Mouse (Mus musculus): ENCODE results near the gene Ift88. TPM values are rescaled to one million over a fixed set of nuclear protein-coding genes. Genes with fewer than 3 reads are reported as not detected.
"Not testable (repeated sequence)": the region's sequence is repeated elsewhere in the genome, so short reads cannot be mapped to it uniquely, and the experiment has no call there.

Gene Ift88
- polyA plus RNA-seq, 1 experiment from 2014 or later: 16.5 TPM

DNA sequence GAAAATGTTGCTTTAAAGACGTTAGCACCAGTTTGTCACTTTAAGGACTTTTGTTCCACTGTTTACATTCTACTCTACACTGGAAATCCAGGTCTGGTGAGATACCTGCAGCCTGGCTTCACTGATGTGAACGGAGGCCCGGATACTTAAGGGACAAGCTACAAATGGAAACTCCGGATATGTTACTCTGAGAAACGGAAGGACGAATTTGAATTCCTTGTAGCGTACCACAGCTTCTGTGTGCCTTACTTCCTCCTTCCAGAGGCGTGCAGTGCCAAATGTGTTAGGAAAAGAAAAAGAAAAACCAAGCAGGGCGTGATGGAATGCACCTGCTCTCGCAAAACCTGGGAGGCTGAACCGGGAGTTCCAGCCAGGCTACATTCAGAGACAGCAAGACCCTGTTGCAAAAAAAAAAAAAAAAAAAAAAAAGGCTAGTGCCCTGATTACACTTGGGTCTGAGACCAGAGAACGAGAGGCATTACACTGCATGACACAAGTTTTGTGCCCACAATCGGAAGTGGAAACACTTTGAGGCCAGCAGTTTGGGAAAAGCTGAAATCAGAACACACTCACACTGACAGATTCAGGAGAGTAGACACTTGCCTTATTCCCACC lies 24.9 kb upstream of the Ift88 start:
- H3K27ac ChIP-seq: no peak overlapping the region
- whole genome bisulfite sequencing: 11% methylated on average over 13 of the region's 13 CpGs
- peaks cover 8% of the 10 kb centered on the region; the same call in 1 of the 2 replicates for H3K27me3 ChIP-seq
- ATAC-seq: peak; percentile 4
- peak overlapping the region; percentile 81 for H3K9ac ChIP-seq
- peaks cover 4% of the 10 kb centered on the region for H3K4me1 ChIP-seq
- H3K4me3 ChIP-seq: peak overlapping the region; percentile 62
- H3K9me3 ChIP-seq (replicated peaks): no peaks in the 10 kb centered on the region
- no peaks in the 10 kb centered on the region for H3K36me3 ChIP-seq (ENCODE audit: poor library complexity, severe bottlenecking)
- peak overlapping the region; percentile 80 for H3K4me2 ChIP-seq

DNA sequence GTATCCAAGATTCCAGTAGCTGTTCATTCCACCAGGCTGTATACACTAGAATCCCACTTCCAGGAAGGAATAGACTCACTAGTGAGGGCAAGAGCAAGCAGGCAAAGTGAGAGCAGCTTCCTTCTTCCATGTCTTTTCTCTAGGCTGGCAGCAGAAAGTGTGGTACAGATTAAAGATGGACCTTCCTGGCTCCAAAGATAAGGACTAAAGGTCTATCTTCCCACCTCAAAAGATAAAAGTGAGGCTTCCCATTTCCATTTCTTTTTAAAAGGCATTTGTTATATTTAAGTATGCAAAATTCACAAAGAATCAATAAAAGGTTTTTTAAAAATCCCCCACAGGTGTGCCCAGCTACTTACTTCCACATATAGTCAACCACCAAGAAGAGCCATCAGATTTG lies 21.0 kb upstream of the Ift88 start:
- Histone ChIP-seq H3K27me3 (0 out of 2 replicates have a peak, but pooled peaks cover 3% of the 10 kb centered on the region), H3K9ac (no peak overlapping the region), H3K9me3 (replicated peaks) (no peaks in the 10 kb centered on the region), H3K4me2 (no peak overlapping the region), H3K36me3 (ENCODE audit: poor library complexity, severe bottlenecking) (no peaks in the 10 kb centered on the region), H3K27ac (no peak overlapping the region), H3K4me3 (no peak overlapping the region), H3K4me1 (peaks cover 12% of the 10 kb centered on the region)
- no peak for ATAC-seq

DNA sequence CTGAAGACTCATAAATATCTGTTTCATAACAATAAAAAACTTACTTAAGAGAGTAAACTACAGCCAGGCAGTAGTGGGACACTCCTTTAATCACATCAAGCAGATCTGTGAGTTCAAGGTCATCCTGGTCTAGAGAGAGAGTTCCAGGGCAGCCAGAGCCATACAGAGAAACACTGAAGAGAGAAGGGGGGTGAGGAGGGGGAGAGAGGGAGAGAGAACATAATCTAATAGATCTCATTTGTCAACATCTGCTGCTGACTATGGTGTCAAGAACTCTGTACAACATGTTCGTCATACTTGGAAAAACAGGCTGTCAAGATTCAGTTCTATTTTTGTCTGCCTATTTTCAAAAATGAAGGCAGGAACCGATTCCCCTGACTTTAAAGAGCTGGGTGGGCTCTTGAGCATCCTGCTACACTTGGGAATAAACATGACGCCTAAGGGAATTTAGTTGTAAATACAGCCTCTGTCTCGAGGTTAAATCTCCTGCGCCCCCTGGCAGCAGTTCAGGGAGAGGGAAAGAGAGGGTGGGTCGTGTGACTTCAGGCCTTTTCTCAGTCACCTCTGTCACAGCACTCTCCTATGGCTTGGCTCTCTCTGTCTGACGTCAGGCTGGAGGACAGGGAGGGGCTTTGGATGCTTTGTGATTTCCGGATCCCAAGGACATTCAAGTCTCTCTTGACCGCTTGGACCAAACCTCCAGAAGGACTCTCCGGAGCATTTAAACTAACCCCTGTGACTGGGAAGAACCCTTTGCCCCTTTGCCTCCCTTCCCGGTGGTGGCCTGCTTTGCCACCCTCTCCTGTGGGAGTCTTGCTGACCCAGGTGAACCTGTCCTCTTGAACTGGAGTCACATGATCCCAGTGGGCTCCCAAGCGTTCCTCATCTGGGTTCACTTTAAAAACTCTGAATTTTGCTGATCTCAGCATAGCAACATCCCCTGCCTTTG lies 16.5 kb upstream of the Ift88 start:
- Histone ChIP-seq H3K4me1 (peaks cover 7% of the 10 kb centered on the region; the same call in 1 of the 2 replicates), H3K4me3 (no peak overlapping the region), H3K27me3 (0 out of 2 replicates have a peak, but pooled peaks cover 3% of the 10 kb centered on the region), H3K9me3 (replicated peaks) (no peaks in the 10 kb centered on the region), H3K9ac (no peak overlapping the region), H3K36me3 (ENCODE audit: poor library complexity, severe bottlenecking) (no peaks in the 10 kb centered on the region), H3K27ac (no peak overlapping the region), H3K4me2 (peak overlapping the region; percentile 8; the same call in 1 of the 2 replicates)
- WGBS: 6% methylated on average over 12 of the region's 12 CpGs
- peak; percentile 52; the same call in 1 of the 2 replicates for ATAC-seq

DNA sequence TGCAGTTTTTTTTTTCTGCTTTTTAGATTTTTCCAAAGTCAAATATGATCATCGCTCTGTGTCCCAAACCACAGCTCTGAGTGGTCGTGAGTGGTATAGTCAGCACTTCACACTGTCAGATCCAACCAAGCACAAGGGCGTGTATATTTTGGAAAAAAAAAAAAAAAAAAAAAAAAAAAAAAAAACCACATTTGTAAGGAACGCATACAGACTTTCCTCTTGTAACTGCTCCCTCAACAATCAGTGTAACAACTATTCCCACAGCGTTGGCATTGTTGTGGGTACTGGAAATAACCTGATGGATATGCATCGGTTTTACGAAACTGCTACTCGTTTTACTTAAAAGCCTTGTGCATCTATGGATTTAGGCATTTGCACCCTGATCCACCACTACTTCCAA lies 15.8 kb upstream of the Ift88 start:
- 78% methylated on average over 8 of the region's 8 CpGs for WGBS
- H3K4me1 ChIP-seq: peaks cover 7% of the 10 kb centered on the region; the same call in 1 of the 2 replicates
- H3K36me3 ChIP-seq (ENCODE audit: poor library complexity, severe bottlenecking): no peaks in the 10 kb centered on the region
- H3K9ac ChIP-seq: no peak overlapping the region
- H3K4me3 ChIP-seq: no peak overlapping the region
- no peak overlapping the region for H3K27ac ChIP-seq
- no peaks in the 10 kb centered on the region for H3K9me3 ChIP-seq (replicated peaks)
- H3K27me3 ChIP-seq: 0 out of 2 replicates have a peak, but pooled peaks cover 3% of the 10 kb centered on the region
- H3K4me2 ChIP-seq: no peak overlapping the region
- ATAC-seq: no peak

DNA sequence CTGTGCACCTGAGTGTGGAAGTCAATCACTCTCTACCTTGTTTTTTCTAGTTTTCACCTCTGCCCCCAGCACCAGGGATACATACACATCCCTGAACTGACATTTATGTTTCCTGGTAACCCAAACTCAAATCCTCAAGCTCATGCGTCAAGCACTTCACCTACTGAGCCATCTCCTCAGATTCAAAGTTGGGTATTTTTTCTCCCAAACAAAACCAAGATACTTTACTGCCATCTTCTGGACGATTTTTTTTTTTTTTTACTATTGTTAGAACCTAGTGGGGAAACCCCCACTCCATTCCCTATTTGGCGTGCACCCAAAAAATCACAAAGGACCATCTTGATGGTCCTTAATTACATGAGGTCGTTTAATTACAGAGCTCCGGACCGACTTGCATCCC lies 14.8 kb upstream of the Ift88 start:
- no peak overlapping the region for H3K27ac ChIP-seq
- no peaks in the 10 kb centered on the region for H3K36me3 ChIP-seq (ENCODE audit: poor library complexity, severe bottlenecking)
- no peaks in the 10 kb centered on the region for H3K9me3 ChIP-seq (replicated peaks)
- H3K27me3 ChIP-seq: no peaks in the 10 kb centered on the region
- no peak overlapping the region for H3K4me3 ChIP-seq
- WGBS: 11% methylated on average over 6 of the region's 6 CpGs
- peaks cover 7% of the 10 kb centered on the region; the same call in 1 of the 2 replicates for H3K4me1 ChIP-seq
- 0 out of 2 replicates have a peak, but pooled peaks have one; percentile 55 for ATAC-seq
- H3K9ac ChIP-seq: no peak overlapping the region
- peak overlapping the region; percentile 16; the same call in 1 of the 2 replicates for H3K4me2 ChIP-seq

DNA sequence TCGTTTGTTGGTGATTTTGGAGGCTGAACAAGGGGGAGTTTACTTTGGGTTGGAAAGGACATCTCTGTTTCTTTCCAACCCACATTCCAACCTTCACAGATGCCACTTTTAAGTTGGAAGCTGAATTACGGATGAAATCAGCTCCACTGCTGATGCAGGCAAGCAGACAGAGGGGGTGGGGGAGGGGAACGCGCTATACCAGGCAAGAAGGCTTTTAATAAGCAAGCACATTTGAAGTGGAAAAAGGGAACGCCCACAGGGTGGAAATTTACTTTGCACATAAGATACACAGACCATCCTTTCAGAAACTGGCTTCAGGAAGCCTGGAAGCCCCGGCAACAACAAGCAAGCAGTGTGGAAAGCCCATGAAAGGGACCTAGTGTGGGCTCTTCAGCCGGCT lies 11.7 kb upstream of the Ift88 start:
- Histone ChIP-seq H3K36me3 (ENCODE audit: poor library complexity, severe bottlenecking) (no peaks in the 10 kb centered on the region), H3K27me3 (no peaks in the 10 kb centered on the region), H3K9ac (no peak overlapping the region), H3K4me3 (no peak overlapping the region), H3K27ac (no peak overlapping the region), H3K4me2 (no peak overlapping the region), H3K4me1 (peaks cover 5% of the 10 kb centered on the region; the same call in 1 of the 2 replicates), H3K9me3 (replicated peaks) (no peaks in the 10 kb centered on the region)
- no peak for ATAC-seq
- WGBS: 49% methylated on average over 7 of the region's 7 CpGs

DNA sequence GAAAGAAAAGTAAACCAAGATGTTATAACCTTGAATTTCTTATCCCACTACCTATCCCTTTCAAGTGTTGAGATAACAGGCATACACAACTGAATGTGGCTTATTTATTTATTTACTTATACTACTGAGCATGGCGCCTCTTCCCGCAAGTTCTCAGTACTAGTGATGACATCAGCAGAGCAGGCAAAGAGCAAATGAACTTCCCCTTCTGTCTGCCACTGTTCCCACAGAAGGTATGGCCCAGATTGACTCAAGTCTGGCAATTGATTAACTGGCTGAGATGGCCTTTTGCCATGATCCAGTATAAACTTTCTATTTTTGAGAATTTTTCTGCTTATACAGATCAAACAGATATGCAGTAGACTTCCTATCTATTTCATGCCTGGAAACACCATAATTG lies 6.7 kb upstream of the Ift88 start:
- no peaks in the 10 kb centered on the region for H3K9me3 ChIP-seq (replicated peaks)
- H3K4me2 ChIP-seq: no peak overlapping the region
- no peak overlapping the region for H3K9ac ChIP-seq
- H3K27me3 ChIP-seq: no peaks in the 10 kb centered on the region
- 100% methylated on average over 2 of the region's 2 CpGs for WGBS
- H3K27ac ChIP-seq: no peak overlapping the region
- no peak for ATAC-seq
- H3K4me1 ChIP-seq: no peaks in the 10 kb centered on the region; the same call in 1 of the 2 replicates
- H3K4me3 ChIP-seq: no peak overlapping the region
- no peaks in the 10 kb centered on the region for H3K36me3 ChIP-seq (ENCODE audit: poor library complexity, severe bottlenecking)

DNA sequence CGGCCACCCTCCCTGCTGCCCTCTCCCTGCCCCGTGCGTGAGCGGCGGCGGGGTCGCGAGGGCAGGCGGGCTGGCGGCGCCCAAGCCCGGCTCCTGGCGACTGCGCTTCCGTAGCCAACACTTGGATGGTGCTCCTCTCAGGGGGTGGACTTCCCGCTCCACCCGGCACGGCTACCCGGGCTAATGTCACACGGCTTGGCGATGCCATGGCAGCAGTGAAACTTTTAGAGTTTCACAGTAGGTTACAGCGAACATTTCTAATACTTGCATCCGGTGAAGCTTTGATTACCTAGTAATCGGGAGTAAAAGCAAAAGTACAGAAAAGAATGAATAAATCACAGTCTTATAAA lies 325 bp downstream of the Ift88 start:
- H3K36me3 ChIP-seq (ENCODE audit: poor library complexity, severe bottlenecking): no peaks in the 10 kb centered on the region
- H3K9me3 ChIP-seq (replicated peaks): no peaks in the 10 kb centered on the region
- no peaks in the 10 kb centered on the region for H3K27me3 ChIP-seq
- no peak for ATAC-seq
- peaks cover 17% of the 10 kb centered on the region for H3K4me1 ChIP-seq
- H3K9ac ChIP-seq: peak overlapping the region; percentile 83
- H3K4me2 ChIP-seq: peak overlapping the region; percentile 80
- H3K27ac ChIP-seq: peak overlapping the region; percentile 33
- peak overlapping the region; percentile 84 for H3K4me3 ChIP-seq
- WGBS: 1% methylated on average over 14 of the region's 24 CpGs

DNA sequence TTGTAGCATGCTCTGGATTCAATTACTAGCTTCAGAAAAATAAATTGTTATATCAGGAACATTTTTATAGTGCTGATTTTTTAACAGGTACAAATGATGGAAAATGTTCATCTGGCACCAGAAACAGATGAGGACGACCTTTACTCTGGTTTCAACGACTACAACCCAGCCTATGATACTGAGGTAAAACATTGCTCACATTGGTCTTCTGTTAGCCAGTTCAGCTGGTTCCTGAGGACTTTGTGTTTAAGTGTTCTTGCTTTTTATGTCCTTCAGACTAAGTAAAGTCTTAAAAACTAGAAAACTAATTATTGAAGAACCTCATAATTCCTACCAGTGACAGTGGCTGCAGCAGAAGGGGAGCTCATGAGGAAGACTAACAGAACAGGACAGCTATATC lies 6.6 kb downstream of the Ift88 start:
- Histone ChIP-seq H3K4me1 (peaks cover 1% of the 10 kb centered on the region; the same call in 1 of the 2 replicates), H3K36me3 (ENCODE audit: poor library complexity, severe bottlenecking) (peaks cover 4% of the 10 kb centered on the region; the same call in 1 of the 2 replicates), H3K4me2 (no peak overlapping the region), H3K9me3 (replicated peaks) (no peaks in the 10 kb centered on the region), H3K4me3 (no peak overlapping the region), H3K9ac (no peak overlapping the region), H3K27ac (no peak overlapping the region), H3K27me3 (no peaks in the 10 kb centered on the region)
- no peak for ATAC-seq
- 94% methylated on average over 2 of the region's 2 CpGs for WGBS

DNA sequence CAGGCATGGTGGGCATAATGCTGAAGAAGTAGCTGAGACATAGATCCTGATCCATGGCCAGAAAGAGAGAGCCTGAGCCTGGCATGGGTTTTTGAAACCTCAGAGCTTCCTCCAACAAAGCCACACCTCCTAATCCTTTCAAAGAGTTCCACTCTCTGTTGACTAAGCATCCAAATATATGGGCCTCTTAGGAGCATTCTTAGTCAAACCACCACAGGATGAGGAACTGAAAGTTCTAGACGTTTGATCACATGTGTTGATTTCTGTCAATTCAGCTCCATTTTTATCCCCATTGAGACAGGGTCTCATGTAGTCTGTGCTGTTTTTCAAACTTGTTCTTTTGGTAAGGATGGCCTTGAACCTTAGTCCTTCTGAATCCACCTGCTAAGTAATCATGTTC lies 28.7 kb downstream of the Ift88 start:
- no peaks in the 10 kb centered on the region for H3K9me3 ChIP-seq (replicated peaks)
- H3K4me2 ChIP-seq: no peak overlapping the region
- ATAC-seq: no peak
- H3K9ac ChIP-seq: no peak overlapping the region
- H3K4me1 ChIP-seq: no peaks in the 10 kb centered on the region
- H3K27me3 ChIP-seq: no peaks in the 10 kb centered on the region
- 86% methylated on average over 1 of the region's 1 CpGs for WGBS
- H3K36me3 ChIP-seq (ENCODE audit: poor library complexity, severe bottlenecking): peaks cover 28% of the 10 kb centered on the region
- H3K27ac ChIP-seq: no peak overlapping the region
- no peak overlapping the region for H3K4me3 ChIP-seq

DNA sequence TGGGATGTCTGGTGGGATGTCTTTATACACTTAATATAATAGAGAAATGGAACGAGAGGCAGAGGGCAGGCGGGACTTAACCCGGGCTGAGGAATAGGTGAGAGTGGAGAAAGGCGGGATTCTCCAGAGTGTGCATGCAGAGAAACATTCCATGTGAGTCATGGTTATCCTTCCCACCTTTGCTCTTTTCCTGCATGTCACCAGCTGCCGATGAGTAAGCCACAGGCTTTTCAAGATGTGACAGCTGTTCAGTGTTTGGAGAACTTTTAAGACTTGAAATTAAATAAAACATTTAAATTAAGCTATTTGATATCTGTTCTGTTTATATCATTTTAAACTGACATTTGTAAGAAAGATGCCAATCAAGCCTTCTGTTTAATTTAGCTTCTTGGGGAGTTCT lies 36.0 kb downstream of the Ift88 start:
- Histone ChIP-seq H3K27me3 (no peaks in the 10 kb centered on the region), H3K4me2 (no peak overlapping the region), H3K9me3 (replicated peaks) (no peaks in the 10 kb centered on the region), H3K4me1 (no peaks in the 10 kb centered on the region), H3K4me3 (no peak overlapping the region), H3K27ac (no peak overlapping the region), H3K36me3 (ENCODE audit: poor library complexity, severe bottlenecking) (peaks cover 3% of the 10 kb centered on the region; the same call in 1 of the 2 replicates), H3K9ac (no peak overlapping the region)
- WGBS: 95% methylated on average over 5 of the region's 5 CpGs
- ATAC-seq: no peak

DNA sequence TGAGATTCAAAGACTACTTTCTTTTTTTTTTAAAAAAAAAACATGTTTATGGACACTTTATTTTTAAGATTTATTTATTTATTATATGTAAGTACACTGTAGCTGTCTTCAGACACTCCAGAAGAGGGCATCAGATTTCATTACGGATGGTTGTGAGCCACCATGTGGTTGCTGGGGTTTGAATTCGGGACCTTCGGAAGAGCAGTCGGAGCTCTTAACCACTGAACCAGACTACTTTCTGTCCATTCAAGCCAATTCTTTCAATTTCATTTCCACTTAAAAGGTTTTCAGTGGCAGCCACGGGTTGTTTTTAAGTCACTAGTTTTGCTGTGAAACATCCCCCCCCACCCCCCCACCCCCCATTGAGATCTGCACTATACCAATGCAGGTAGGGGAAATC lies 36.5 kb downstream of the Ift88 start:
- not testable (repeated sequence) for H3K4me2 ChIP-seq; ATAC-seq; H3K27me3 ChIP-seq; H3K9ac ChIP-seq; H3K36me3 ChIP-seq (ENCODE audit: poor library complexity, severe bottlenecking); H3K4me3 ChIP-seq; H3K27ac ChIP-seq; H3K4me1 ChIP-seq; H3K9me3 ChIP-seq (replicated peaks)
- 81% methylated on average over 5 of the region's 5 CpGs for WGBS
